ENCODE assay signal across 8 mouse cellular contexts in genomic region chr8:57540110-57540838, GRCm38 (mm10). TPM values are rescaled to one million over a fixed set of nuclear protein-coding genes. Genes with fewer than 3 reads are reported as not detected.
DNase-seq lines count a peak whose midpoint lies in the region; ATAC-seq and TF ChIP-seq lines count a peak whose summit lies in the region.

No protein-coding gene starts in this region.

- peak overlapping the region; percentile 42; the same call in 1 of the 2 replicates for H3K9ac ChIP-seq in CH12.LX (ENCODE audit: insufficient read depth, low read depth)

- peaks cover 8 to 35% of the 10 kb centered on the region in 2 experiments; a peak in 3 of 4 replicates for H3K4me1 ChIP-seq in CH12.LX (ENCODE audit: control insufficient read depth in 1 of 2, insufficient read depth in 2 of 2)

- no peaks in the 10 kb centered on the region for H3K27me3 ChIP-seq in CH12.LX (replicated peaks)

- DNase-seq in CH12.LX (ENCODE audit: extremely low read depth), result peak; percentile 79
- peak; percentile 90 for DNase-seq in embryo, embryonic 10.5 days (ENCODE audit: low spot score)
- peak; percentile 51 to 88 for DNase-seq in kidney, postnatal 36 days
- DNase-seq in lung, postnatal 25 days (ENCODE audit: low spot score), result peak; percentile 43
- DNase-seq in retina, postnatal 1 day, result peak; percentile 74
- DNase-seq in yolk sac, embryonic 10.5 days (ENCODE audit: low spot score), result no peak

- peak; percentile 75 to 87 for TF ChIP-seq CTCF in CH12.LX (conservative IDR thresholded peaks at IDR 0.05 in 1 of 2, IDR thresholded peaks at IDR 0.05 in 1 of 2; ENCODE audit: low read depth in 2 of 2, low read length in 2 of 2)

- TF ChIP-seq POLR2A in CH12.LX (IDR thresholded peaks at IDR 0.05; ENCODE audit: low read depth, low read length), result no peak

- H3K36me3 ChIP-seq in CH12.LX (replicated peaks in 1 of 2; ENCODE audit: control insufficient read depth in 1 of 2, insufficient read depth in 1 of 2, low read length in 1 of 2), result peaks cover 22 to 65% of the 10 kb centered on the region in 2 experiments

- no peaks in the 10 kb centered on the region for H3K79me2 ChIP-seq in CH12.LX (replicated peaks; ENCODE audit: control insufficient read depth, extremely low read depth, insufficient read depth, poor library complexity, severe bottlenecking)

- peak overlapping the region; percentile 47; the same call in 1 of the 2 replicates for H3K4me2 ChIP-seq in CH12.LX (ENCODE audit: insufficient read depth, low read depth, poor library complexity, severe bottlenecking)

- no peak for TF ChIP-seq EP300 in CH12.LX (IDR thresholded peaks at IDR 0.05; ENCODE audit: low read length)

- peak; percentile 80 for ATAC-seq in activated CD4-positive, CD25-positive, alpha-beta regulatory T cell, adult 4 months
- ATAC-seq in granulocyte monocyte progenitor cell, adult 5-6 weeks (replicated peaks; ENCODE audit: poor library complexity, severe bottlenecking), result peak; percentile 71

- peak; percentile 84 for TF ChIP-seq RAD21 in CH12.LX (IDR thresholded peaks at IDR 0.05; ENCODE audit: low read depth, low read length)

- in situ Hi-C loops in CH12.LX (cut with MboI; ENCODE audit: low pct_ligation_motif_present, low pct_unique_long_range_greater_than_20kb, low sequenced_read_pairs), result no loop called here

- dilution Hi-C loops in CH12.LX (cut with MboI; ENCODE audit: extremely low pct_ligation_motif_present, extremely low pct_unique_long_range_greater_than_20kb, low sequenced_read_pairs), result no loop called here

- H3K4me3 ChIP-seq in CH12.LX (replicated peaks in 1 of 3; ENCODE audit: low read depth in 2 of 3, low read length in 2 of 3, poor library complexity in 1 of 3), result no peak overlapping the region

- peak overlapping the region; percentile 82 for H3K27ac ChIP-seq in CH12.LX (ENCODE audit: insufficient read depth, low read depth)

- H3K9me3 ChIP-seq in CH12.LX (replicated peaks; ENCODE audit: low read length), result peaks cover 8% of the 10 kb centered on the region

TF ChIP-seq in CH12.LX, 34 proteins besides CTCF, POLR2A, EP300 and RAD21:
- no peak for TF ChIP-seq MAFK (IDR thresholded peaks at IDR 0.05; ENCODE audit: insufficient replicate concordance, low read length)
- no peak for TF ChIP-seq JUND (conservative IDR thresholded peaks at IDR 0.05; ENCODE audit: low read depth, low read length)
- TF ChIP-seq POLR2AphosphoS2 (IDR thresholded peaks at IDR 0.05; ENCODE audit: low read depth, low read length), result no peak
- TF ChIP-seq IRF4 (IDR thresholded peaks at IDR 0.05; ENCODE audit: low read depth, low read length), result no peak
- peak; percentile 74 for TF ChIP-seq SMC3 (IDR thresholded peaks at IDR 0.05; ENCODE audit: low read depth, low read length)
- TF ChIP-seq BHLHE40 (IDR thresholded peaks at IDR 0.05; ENCODE audit: low read depth, low read length), result no peak
- TF ChIP-seq KAT2A (IDR thresholded peaks at IDR 0.05; ENCODE audit: insufficient replicate concordance, low read length), result no peak
- no peak for TF ChIP-seq MAZ (IDR thresholded peaks at IDR 0.05; ENCODE audit: low read depth, low read length)
- TF ChIP-seq PAX5 (IDR thresholded peaks at IDR 0.05; ENCODE audit: low read length), result no peak
- no peak for TF ChIP-seq ZMIZ1 (IDR thresholded peaks at IDR 0.05; ENCODE audit: low read depth, low read length)
- TF ChIP-seq NRF1 (IDR thresholded peaks at IDR 0.05; ENCODE audit: low read depth, low read length), result no peak
- no peak for TF ChIP-seq CHD1 (IDR thresholded peaks at IDR 0.05; ENCODE audit: low read depth, low read length)
- TF ChIP-seq MEF2A (IDR thresholded peaks at IDR 0.05; ENCODE audit: borderline replicate concordance, low read depth, low read length), result no peak
- 0 out of 2 replicates have a peak, but pooled peaks have one; percentile 30 for TF ChIP-seq ZC3H11A (IDR thresholded peaks at IDR 0.05; ENCODE audit: low read depth, low read length)
- TF ChIP-seq MYC (IDR thresholded peaks at IDR 0.05; ENCODE audit: low read depth, low read length), result peak; percentile 56; the same call in 1 of the 2 replicates
- TF ChIP-seq ZNF384 (IDR thresholded peaks at IDR 0.05; ENCODE audit: low read depth, low read length), result no peak
- TF ChIP-seq ETS1 (conservative IDR thresholded peaks at IDR 0.05; ENCODE audit: low read depth, low read length), result no peak

RNA-seq across cellular contexts. Expression of gene Hmgb2, which starts 28.6 kb away (rescaled TPM):
- total RNA-seq in CH12.LX (2012; rRNA removed), result 144 and 160 TPM in 2 replicates
- 236 and 241 TPM in 2 replicates for total RNA-seq in CH12.LX (2014; rRNA removed)
- polyA plus RNA-seq in CH12.LX (2012; ENCODE audit: insufficient read length, low read depth), result 165 and 187 TPM in 2 replicates
- polyA plus RNA-seq in activated CD4-positive, CD25-positive, alpha-beta regulatory T cell, adult 4 months (2017; shearing (Covaris generic)), result 100 to 1,000 TPM; 481 to 544 TPM
- 351 and 354 TPM in 2 replicates for total RNA-seq in granulocyte monocyte progenitor cell, adult 5-6 weeks (2014; fragmentation: Nextera tagmentation)
- 469 and 554 TPM in 2 replicates for total RNA-seq in granulocyte monocyte progenitor cell, adult 5-6 weeks (2017)

RNA-seq across cellular contexts. Expression of gene Sap30, which starts 52.6 kb away (rescaled TPM):
- total RNA-seq in CH12.LX (2012; rRNA removed), result 37.1 and 38.1 TPM in 2 replicates
- 82.6 and 93.5 TPM in 2 replicates for total RNA-seq in CH12.LX (2014; rRNA removed)
- polyA plus RNA-seq in CH12.LX (2012; ENCODE audit: insufficient read length, low read depth), result 33.9 and 39.6 TPM in 2 replicates
- under 1 TPM; 0.94 to 0.99 TPM for polyA plus RNA-seq in activated CD4-positive, CD25-positive, alpha-beta regulatory T cell, adult 4 months (2017; shearing (Covaris generic))
- 21.9 and 24.6 TPM in 2 replicates for total RNA-seq in granulocyte monocyte progenitor cell, adult 5-6 weeks (2014; fragmentation: Nextera tagmentation)
- total RNA-seq in granulocyte monocyte progenitor cell, adult 5-6 weeks (2017), result 73.7 and 93.3 TPM in 2 replicates
